Mouse (Mus musculus) liver, postnatal 0 days (tissue): ENCODE measurements at regions not wholly inside any gene's neighbourhood (a gene's known extent, or its start where the extent isn't known, plus 50 kb on each side); places are given as distances from the start of the nearest gene placed in this dataset.
A peak's percentile ranks its signal among the peaks of the same experiment; 100 is the strongest.
"Not testable (repeated sequence)": the region's sequence is repeated elsewhere in the genome, so short reads cannot be mapped to it uniquely, and the experiment has no call there.

ENCODE experiments used
- ATAC-seq: fragments of 200-750 bp; cut with Nextera tagmentation; 2 replicates; pipeline ENCODE4 v1.8.0; 2017; ENCODE audit warnings: mild to moderate bottlenecking, moderate library complexity
- DNase-seq: peaks from one replicate; pipeline ENCODE4 v3.0.0-alpha.2; 2016
- H3K27ac ChIP-seq: fragments of 300-500 bp; sonication (generic); 2 replicates; pipeline ENCODE4 v1.5.1; 2014; ENCODE audit warnings: antibody characterized with exemption, moderate library complexity, mild to moderate bottlenecking, low read depth
- H3K27me3 ChIP-seq: fragments of 300-500 bp; sonication (generic); 2 replicates; pipeline ENCODE4 v1.6.1; 2014; ENCODE audit warnings: low read length, control low read depth, mixed read lengths; ENCODE audit not compliant: insufficient read depth
- H3K36me3 ChIP-seq: fragments of 300-500 bp; sonication (generic); replicated peaks from 2 replicates; pipeline ENCODE4 v1.6.1; 2014; ENCODE audit warnings: mild to moderate bottlenecking, control low read depth, low read length, moderate library complexity, mixed read lengths; ENCODE audit not compliant: insufficient read depth
- H3K4me1 ChIP-seq: fragments of 300-500 bp; sonication (generic); 2 replicates; pipeline ENCODE4 v1.6.1; 2014; ENCODE audit warnings: antibody characterized with exemption, mild to moderate bottlenecking, control low read depth; ENCODE audit not compliant: insufficient read depth
- H3K4me2 ChIP-seq: fragments of 300-500 bp; sonication (generic); 2 replicates; pipeline ENCODE4 v1.6.1; 2014; ENCODE audit warnings: low read depth, mild to moderate bottlenecking, low read length, moderate library complexity, mixed read lengths
- H3K4me3 ChIP-seq: fragments of 300-500 bp; sonication (generic); 2 replicates; pipeline ENCODE4 v1.5.1; 2014; ENCODE audit warnings: low read depth, low read length
- H3K9ac ChIP-seq: fragments of 300-500 bp; sonication (generic); replicated peaks from 2 replicates; pipeline ENCODE4 v1.6.1; 2014; ENCODE audit warnings: mild to moderate bottlenecking, moderate library complexity
- H3K9me3 ChIP-seq: fragments of 300-500 bp; sonication (generic); 2 replicates; pipeline ENCODE4 v1.6.1; 2016; ENCODE audit warnings: mild to moderate bottlenecking, control low read depth, low read length, mixed read lengths
- CTCF ChIP-seq: sonication (generic); IDR thresholded peaks from 2 replicates; pipeline ENCODE4 v1.5.1; 2016; ENCODE audit warnings: antibody characterized with exemption, low read depth
- EP300 ChIP-seq: IDR thresholded peaks from 2 replicates; pipeline ENCODE4 v1.6.1; 2016; ENCODE audit warnings: antibody characterized with exemption, low read depth, mild to moderate bottlenecking
- WGBS: fragments of 180-500 bp; shearing (Covaris S2); extraction: QIAGEN DNeasy Blood & Tissue Kit; methylation state at CpG from one replicate; pipeline ENCODE4 v1.1.7; 2014; ENCODE audit not compliant: insufficient replicate concordance; 5-methylcytosine and 5-hydroxymethylcytosine counted together

DNA sequence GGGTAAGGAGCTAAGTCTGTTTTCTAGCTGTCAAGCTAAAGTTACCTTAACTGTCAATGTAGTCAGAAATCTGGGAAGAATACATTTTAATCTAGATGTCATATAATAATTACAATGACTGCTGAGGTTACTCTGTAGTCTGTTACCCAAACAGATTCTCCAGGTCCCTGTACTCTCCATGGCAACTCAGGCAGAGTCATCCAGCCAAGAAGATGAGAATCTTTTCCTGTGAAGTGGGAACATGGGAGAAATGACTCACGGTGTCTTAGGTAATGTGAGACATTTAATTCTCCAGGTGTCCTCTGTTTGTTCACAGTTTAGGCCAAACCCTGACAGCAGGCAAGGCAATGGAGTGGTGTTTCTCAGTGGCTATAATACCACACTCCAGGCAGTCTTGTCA, 81.0 kb upstream of the Cobl start:
- Histone ChIP-seq H3K4me2 (no peak overlapping the region), H3K9ac (no peak overlapping the region), H3K4me3 (no peak overlapping the region), H3K36me3 (no peaks in the 10 kb centered on the region), H3K27me3 (no peaks in the 10 kb centered on the region), H3K9me3 (no peaks in the 10 kb centered on the region), H3K27ac (no peak overlapping the region), H3K4me1 (no peaks in the 10 kb centered on the region)
- 81% methylated on average over 1 of the region's 1 CpGs for WGBS
- DNase-seq (no peak), ATAC-seq (no peak)
- TF ChIP-seq EP300 (no peak), CTCF (no peak)

DNA sequence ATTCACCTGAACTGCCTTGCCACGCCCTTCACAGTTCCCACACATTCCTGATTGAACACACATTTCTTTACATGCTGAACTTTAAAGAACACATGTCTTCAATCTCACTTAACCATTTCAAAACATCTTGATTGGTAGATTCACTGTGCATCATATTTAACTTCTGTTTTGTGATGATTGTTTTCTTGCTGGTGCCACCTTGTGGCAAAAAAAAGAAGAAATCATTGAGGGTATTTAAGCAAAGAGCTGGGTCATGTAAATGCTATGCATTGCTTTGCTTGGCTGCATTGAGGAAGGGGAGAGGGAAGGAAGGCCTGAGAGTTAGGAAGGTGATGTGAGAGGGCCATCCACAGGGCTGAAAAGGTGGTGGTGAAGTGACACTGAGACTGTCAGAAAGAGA, 78.3 kb upstream of the Cobl start:
- ATAC-seq (no peak), DNase-seq (no peak)
- 52% methylated on average over 1 of the region's 1 CpGs for WGBS
- no peaks in the 10 kb centered on the region for H3K27me3 ChIP-seq
- H3K4me1 ChIP-seq: no peaks in the 10 kb centered on the region
- no peak overlapping the region for H3K27ac ChIP-seq
- no peaks in the 10 kb centered on the region for H3K36me3 ChIP-seq
- H3K9ac ChIP-seq: no peak overlapping the region
- H3K9me3 ChIP-seq: no peaks in the 10 kb centered on the region
- H3K4me2 ChIP-seq: no peak overlapping the region
- TF ChIP-seq CTCF (peak; percentile 46; the same call in 1 of the 2 replicates), EP300 (no peak)
- no peak overlapping the region for H3K4me3 ChIP-seq

DNA sequence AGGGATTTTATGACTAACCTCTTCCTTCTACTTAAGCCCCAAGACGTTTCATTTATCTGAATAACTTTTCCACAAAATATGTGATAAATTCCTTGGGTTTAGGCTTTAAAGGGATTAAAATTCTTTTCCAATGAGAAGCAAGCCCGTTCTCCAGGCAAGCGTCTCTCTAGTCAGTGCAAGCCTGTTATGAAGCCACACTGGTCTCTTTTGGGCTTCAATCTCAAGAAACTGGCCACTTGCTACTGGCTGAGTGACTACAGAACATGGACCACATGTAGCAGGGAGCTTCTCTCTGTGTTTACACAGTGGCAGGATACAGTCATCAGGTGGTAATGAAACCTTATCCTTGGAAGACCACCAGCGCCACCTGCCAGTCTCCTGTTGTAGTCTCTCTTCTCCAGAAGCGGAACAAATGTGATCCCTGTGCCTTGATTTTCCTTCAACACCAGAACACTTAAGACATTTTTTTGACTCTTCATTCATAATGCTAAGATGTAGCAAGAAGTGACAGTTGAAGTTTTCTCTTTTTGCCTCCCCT, 75.6 kb upstream of the Cobl start:
- no peaks in the 10 kb centered on the region for H3K4me1 ChIP-seq
- ATAC-seq: no peak
- no peak overlapping the region for H3K9ac ChIP-seq
- no peaks in the 10 kb centered on the region for H3K36me3 ChIP-seq
- 53% methylated on average over 5 of the region's 5 CpGs for WGBS
- TF ChIP-seq EP300 (no peak), CTCF (peak; percentile 28; the same call in 1 of the 2 replicates)
- no peak overlapping the region for H3K4me3 ChIP-seq
- no peaks in the 10 kb centered on the region for H3K9me3 ChIP-seq
- H3K4me2 ChIP-seq: no peak overlapping the region
- H3K27ac ChIP-seq: no peak overlapping the region
- no peaks in the 10 kb centered on the region for H3K27me3 ChIP-seq
- DNase-seq: no peak

DNA sequence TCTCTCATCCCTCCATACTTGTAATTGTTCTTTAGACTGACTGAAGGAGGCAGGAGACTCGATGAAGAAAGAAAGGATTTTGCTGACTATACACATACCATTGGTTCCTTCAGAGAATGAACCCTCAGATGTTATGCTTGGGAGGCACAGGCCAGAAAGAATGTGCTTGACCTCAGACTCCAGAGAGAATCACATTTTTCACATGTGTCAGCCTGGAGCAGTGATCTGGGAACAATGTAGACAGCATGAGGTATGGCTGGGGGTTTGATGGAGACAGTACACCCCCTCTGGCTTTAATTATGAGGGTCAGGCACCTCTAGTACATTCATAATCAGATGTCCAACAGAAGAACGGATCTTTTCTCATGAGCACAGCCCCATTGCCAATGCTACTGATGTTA, 70.3 kb upstream of the Cobl start:
- H3K4me1 ChIP-seq: no peaks in the 10 kb centered on the region
- H3K36me3 ChIP-seq: no peaks in the 10 kb centered on the region
- no peak overlapping the region for H3K27ac ChIP-seq
- no peak overlapping the region for H3K9ac ChIP-seq
- TF ChIP-seq EP300 (no peak), CTCF (no peak)
- no peaks in the 10 kb centered on the region for H3K9me3 ChIP-seq
- ATAC-seq (no peak), DNase-seq (no peak)
- H3K27me3 ChIP-seq: no peaks in the 10 kb centered on the region
- WGBS: 56% methylated on average over 2 of the region's 2 CpGs
- no peak overlapping the region for H3K4me3 ChIP-seq
- no peak overlapping the region for H3K4me2 ChIP-seq

DNA sequence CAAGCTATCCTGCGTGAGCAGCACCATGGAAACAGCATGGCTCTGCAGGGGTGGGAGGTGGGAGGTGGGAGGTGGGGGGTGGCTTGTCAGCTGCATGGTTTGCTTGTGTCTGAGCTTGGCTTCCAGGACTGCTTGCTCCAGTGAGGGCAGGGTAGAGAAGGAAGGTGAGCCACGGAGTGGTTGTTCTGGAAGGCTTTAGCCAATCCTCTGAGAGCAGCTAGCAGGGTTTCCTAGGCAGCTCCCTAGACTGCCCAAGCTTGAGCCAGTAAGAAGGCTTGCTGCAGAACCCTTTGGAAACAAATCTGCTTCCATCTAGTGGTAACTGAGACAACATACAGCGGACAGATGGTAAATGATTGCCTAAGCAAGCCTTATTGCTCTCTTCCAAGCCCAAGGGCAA, 67.5 kb upstream of the Cobl start:
- no peak overlapping the region for H3K9ac ChIP-seq
- WGBS: 9% methylated on average over 3 of the region's 3 CpGs
- no peaks in the 10 kb centered on the region for H3K36me3 ChIP-seq
- no peaks in the 10 kb centered on the region for H3K27me3 ChIP-seq
- DNase-seq: no peak
- no peak overlapping the region for H3K4me3 ChIP-seq
- H3K4me2 ChIP-seq: no peak overlapping the region
- TF ChIP-seq EP300 (no peak), CTCF (peak; percentile 76)
- peak; percentile 66 for ATAC-seq
- no peaks in the 10 kb centered on the region for H3K4me1 ChIP-seq
- no peaks in the 10 kb centered on the region for H3K9me3 ChIP-seq
- H3K27ac ChIP-seq: no peak overlapping the region

DNA sequence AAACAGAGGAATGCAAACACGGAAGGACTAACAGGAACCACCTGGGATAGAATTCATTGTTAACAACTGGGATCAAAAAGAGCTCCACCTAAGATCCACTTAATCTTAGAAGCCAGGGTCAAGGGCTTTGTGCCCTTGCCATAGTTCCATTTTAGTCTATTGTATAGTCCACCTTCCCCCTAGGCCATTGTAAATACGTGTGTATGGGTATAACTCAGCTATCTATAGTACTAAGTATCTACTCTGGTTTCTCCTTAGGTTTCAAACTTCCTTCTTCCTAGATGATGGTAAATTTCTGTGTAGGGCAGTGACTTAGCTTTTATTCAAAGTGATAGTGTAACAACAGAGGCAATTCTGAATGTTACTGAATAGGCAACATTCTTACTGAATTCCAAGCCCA, 57.3 kb upstream of the Cobl start:
- ATAC-seq, H3K4me2 ChIP-seq, DNase-seq, H3K4me3 ChIP-seq, H3K9ac ChIP-seq, H3K36me3 ChIP-seq, H3K27ac ChIP-seq, H3K27me3 ChIP-seq, H3K4me1 ChIP-seq, H3K9me3 ChIP-seq: not testable (repeated sequence)
- 67% methylated on average over 2 of the region's 2 CpGs for WGBS

DNA sequence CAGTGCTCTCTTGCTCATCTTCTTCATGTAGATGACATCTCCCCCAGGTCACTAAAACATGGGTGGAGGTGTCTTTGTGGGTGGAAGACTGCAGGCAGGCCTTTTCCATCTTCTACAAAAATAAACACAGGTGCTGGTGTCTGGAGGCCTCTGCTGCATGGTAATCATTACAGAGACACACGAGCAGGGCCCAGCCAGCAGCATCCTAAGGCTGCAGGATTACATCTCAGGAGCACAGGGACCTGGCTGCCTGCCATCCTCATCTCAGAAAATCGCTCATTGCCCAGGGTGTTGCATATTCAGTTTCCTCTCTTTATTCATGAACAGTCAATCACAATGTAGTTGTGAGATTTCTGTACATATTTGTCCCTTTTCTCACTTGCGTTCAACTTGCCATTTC, 56.5 kb upstream of the Cobl start:
- no peaks in the 10 kb centered on the region for H3K27me3 ChIP-seq
- H3K4me2 ChIP-seq: no peak overlapping the region
- no peak for DNase-seq
- no peak overlapping the region for H3K27ac ChIP-seq
- H3K4me3 ChIP-seq: no peak overlapping the region
- WGBS: 53% methylated on average over 3 of the region's 3 CpGs
- H3K36me3 ChIP-seq: no peaks in the 10 kb centered on the region
- no peak for ATAC-seq
- H3K9ac ChIP-seq: no peak overlapping the region
- no peaks in the 10 kb centered on the region for H3K9me3 ChIP-seq
- H3K4me1 ChIP-seq: no peaks in the 10 kb centered on the region
- TF ChIP-seq CTCF: no peak
- no peak for TF ChIP-seq EP300
